Mouse (Mus musculus): ENCODE data around the gene Abca4. TPM values are rescaled to one million over a fixed set of nuclear protein-coding genes. Genes with fewer than 3 reads are reported as not detected.
"Not testable (repeated sequence)": the region's sequence is repeated elsewhere in the genome, so short reads cannot be mapped to it uniquely, and the experiment has no call there.

The Abca4 gene
- total RNA-seq, 2 experiments from 2014 or later: not detected

- ATAC-seq (replicated peaks; ENCODE audit: low FRiP score, poor library complexity, severe bottlenecking): no peak
These were observed 3.9 kb downstream of the Abca4 start for GRCm38 (mm10) chr3:122047921-122048861.

- ATAC-seq (replicated peaks; ENCODE audit: low FRiP score, poor library complexity, severe bottlenecking): no peak
These were observed 4.9 kb downstream of the Abca4 start for GRCm38 (mm10) chr3:122049158-122049557.

- ATAC-seq (replicated peaks; ENCODE audit: low FRiP score, poor library complexity, severe bottlenecking): no peak
These were observed 14.4 kb downstream of the Abca4 start for GRCm38 (mm10) chr3:122058439-122059198.

- ATAC-seq (replicated peaks; ENCODE audit: low FRiP score, poor library complexity, severe bottlenecking): no peak
These were observed 18.3 kb downstream of the Abca4 start for GRCm38 (mm10) chr3:122062586-122062985.

- no peak for ATAC-seq (replicated peaks; ENCODE audit: low FRiP score, poor library complexity, severe bottlenecking)
These were observed 20.5 kb downstream of the Abca4 start for GRCm38 (mm10) chr3:122064556-122065410.

GRCm38 (mm10) chr3:122071769-122072168 is 27.5 kb downstream of the Abca4 start:
- ATAC-seq (replicated peaks; ENCODE audit: low FRiP score, poor library complexity, severe bottlenecking): no peak

GRCm38 (mm10) chr3:122072646-122073571 is 28.7 kb downstream of the Abca4 start:
- ATAC-seq (replicated peaks; ENCODE audit: low FRiP score, poor library complexity, severe bottlenecking): no peak

- no peak for ATAC-seq (replicated peaks; ENCODE audit: low FRiP score, poor library complexity, severe bottlenecking)
These were observed 29.4 kb downstream of the Abca4 start for GRCm38 (mm10) chr3:122073595-122073994.

- no peak for ATAC-seq (replicated peaks; ENCODE audit: low FRiP score, poor library complexity, severe bottlenecking)
These were observed 30.1 kb downstream of the Abca4 start for GRCm38 (mm10) chr3:122074334-122074733.

GRCm38 (mm10) chr3:122078141-122078540 is 33.9 kb downstream of the Abca4 start:
- ATAC-seq (replicated peaks; ENCODE audit: low FRiP score, poor library complexity, severe bottlenecking): no peak

GRCm38 (mm10) chr3:122079172-122079571 is 34.9 kb downstream of the Abca4 start:
- ATAC-seq (replicated peaks; ENCODE audit: low FRiP score, poor library complexity, severe bottlenecking): no peak

GRCm38 (mm10) chr3:122081634-122082033 is 37.4 kb downstream of the Abca4 start:
- ATAC-seq (replicated peaks; ENCODE audit: low FRiP score, poor library complexity, severe bottlenecking): not testable (repeated sequence)

- no peak for ATAC-seq (replicated peaks; ENCODE audit: low FRiP score, poor library complexity, severe bottlenecking)
These were observed 38.1 kb downstream of the Abca4 start for GRCm38 (mm10) chr3:122082338-122082737.

GRCm38 (mm10) chr3:122085157-122085989 is 41.1 kb downstream of the Abca4 start:
- no peak for ATAC-seq (replicated peaks; ENCODE audit: low FRiP score, poor library complexity, severe bottlenecking)

- no peak for ATAC-seq (replicated peaks; ENCODE audit: low FRiP score, poor library complexity, severe bottlenecking)
These were observed 43.9 kb downstream of the Abca4 start for GRCm38 (mm10) chr3:122088054-122088681.

- no peak for ATAC-seq (replicated peaks; ENCODE audit: low FRiP score, poor library complexity, severe bottlenecking)
These were observed 46.1 kb downstream of the Abca4 start for GRCm38 (mm10) chr3:122090338-122090737.

- no peak for ATAC-seq (replicated peaks; ENCODE audit: low FRiP score, poor library complexity, severe bottlenecking)
These were observed 55.5 kb downstream of the Abca4 start for GRCm38 (mm10) chr3:122099713-122100112.

GRCm38 (mm10) chr3:122102091-122102490 is 57.8 kb downstream of the Abca4 start:
- no peak for ATAC-seq (replicated peaks; ENCODE audit: low FRiP score, poor library complexity, severe bottlenecking)

All from erythroid progenitor cell, adult 5-6 weeks (primary cell).